Mouse (Mus musculus): ENCODE measurements around the gene Alg12.
"Not testable (repeated sequence)": the region's sequence is repeated elsewhere in the genome, so short reads cannot be mapped to it uniquely, and the experiment has no call there.

The Alg12 gene

GRCm38 (mm10) chr15:88774630-88775029, 44.5 kb downstream of the Alg12 start:
- not testable (repeated sequence) for DNase-seq (ENCODE audit: low spot score)

GRCm38 (mm10) chr15:88768537-88768936, 50.6 kb downstream of the Alg12 start:
- DNase-seq (ENCODE audit: low spot score), result no peak

GRCm38 (mm10) chr15:88766139-88766538, 53.0 kb downstream of the Alg12 start:
- not testable (repeated sequence) for DNase-seq (ENCODE audit: low spot score)

GRCm38 (mm10) chr15:88761551-88761950, 57.6 kb downstream of the Alg12 start:
- no peak for DNase-seq (ENCODE audit: low spot score)

GRCm38 (mm10) chr15:88758061-88758460, 61.1 kb downstream of the Alg12 start:
- DNase-seq (ENCODE audit: low spot score), result no peak

GRCm38 (mm10) chr15:88755761-88756160, 63.4 kb downstream of the Alg12 start:
- DNase-seq (ENCODE audit: low spot score), result no peak

All from testis, postnatal 14 days (tissue).